ENCODE assay signal across 13 mouse cellular contexts in the genomic region with DNA sequence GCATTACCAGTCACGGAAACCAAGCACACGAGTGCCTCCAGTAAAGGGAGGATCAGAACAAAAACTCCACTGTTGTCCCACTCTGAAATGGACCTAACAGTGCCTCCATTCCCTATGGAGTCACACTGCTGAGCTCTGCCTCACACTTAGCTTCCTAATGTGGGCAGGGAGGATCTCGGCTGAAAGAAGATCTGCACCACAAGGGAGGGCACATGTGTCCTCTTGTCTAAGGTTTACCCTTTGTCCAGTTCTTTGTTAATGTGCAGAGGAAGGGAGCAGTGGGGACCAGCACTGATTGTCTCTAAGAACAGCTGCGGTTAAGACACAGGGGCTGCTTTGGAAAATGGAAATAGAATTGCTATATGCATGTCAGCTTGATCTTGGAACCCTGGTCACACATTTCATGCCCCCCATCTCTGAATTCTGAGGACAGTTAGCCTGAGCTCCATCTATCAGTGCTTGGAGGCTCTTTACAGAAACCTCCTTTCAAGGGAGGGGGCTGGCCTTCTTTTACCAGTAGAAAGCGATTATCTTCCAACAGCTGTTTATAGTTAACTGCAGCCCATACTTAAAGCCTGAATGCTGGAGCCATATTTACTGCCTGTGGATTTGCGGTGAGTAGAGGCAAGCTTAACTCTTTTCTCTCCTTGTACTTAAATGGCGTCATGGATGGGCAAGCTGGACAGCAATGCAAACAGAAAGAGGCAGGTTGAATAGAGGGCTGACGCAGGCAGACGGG.
DNase-seq lines count a peak whose midpoint lies in the region; ATAC-seq lines count a peak whose summit lies in the region.
"Had no signal": no experiment of that assay in that cellular context is flagged by ENCODE, and none has a peak within 500 bp of the region (broad histone marks: within the 10 kb centered on the region; RNA-seq: fewer than 3 reads in every experiment).

No protein-coding gene starts in this region.

- no peaks in the 10 kb centered on the region for H3K27me3 ChIP-seq in intestine, embryonic 16.5 days (replicated peaks; ENCODE audit: control insufficient read depth, insufficient read depth, low read length)
- H3K27me3 ChIP-seq: liver, embryonic 12.5 days had no signal

- DNase-seq in heart, adult 11 months = peak; percentile 44
- DNase-seq in heart, adult 18-20 months = no peak
- peak; percentile 8 for DNase-seq in brain, adult 2 months (ENCODE audit: low read depth, low spot score)
- peak; percentile 69 for DNase-seq in forelimb bud, embryonic 11.5 days (ENCODE audit: low read depth, low spot score)
- peak; percentile 48 for DNase-seq in mesoderm, embryonic 11.5 days (ENCODE audit: low read depth, low spot score)
- DNase-seq in right cerebral cortex, adult 18-20 months = no peak
- no peak for DNase-seq in adrenal gland, postnatal 10 days
- DNase-seq: gastrocnemius, postnatal 36 days; heart, postnatal 36 days; right cerebral cortex, postnatal 25 days had no signal

- H3K4me2 ChIP-seq in intestine, embryonic 16.5 days (ENCODE audit: low read depth, low read length) = no peak overlapping the region
- H3K4me2 ChIP-seq: liver, embryonic 12.5 days had no signal

- no peak for ATAC-seq in intestine, embryonic 16.5 days
- ATAC-seq: liver, embryonic 12.5 days had no signal

- H3K4me3 ChIP-seq in intestine, embryonic 16.5 days (ENCODE audit: low read length) = no peak overlapping the region
- H3K4me3 ChIP-seq: layer of hippocampus, adult 2 months; liver, embryonic 12.5 days had no signal

- H3K9ac ChIP-seq in intestine, embryonic 16.5 days (ENCODE audit: low read depth, low read length) = no peak overlapping the region
- H3K9ac ChIP-seq: liver, embryonic 12.5 days had no signal

- peaks cover 6% of the 10 kb centered on the region for H3K4me1 ChIP-seq in intestine, embryonic 16.5 days (ENCODE audit: control insufficient read depth, insufficient read depth, low read length)
- H3K4me1 ChIP-seq: liver, embryonic 12.5 days had no signal

- H3K9me3 ChIP-seq in intestine, embryonic 16.5 days (ENCODE audit: control insufficient read depth, low read length) = no peaks in the 10 kb centered on the region
- H3K9me3 ChIP-seq: liver, embryonic 12.5 days had no signal

- no peaks in the 10 kb centered on the region for H3K36me3 ChIP-seq in intestine, embryonic 16.5 days (ENCODE audit: control insufficient read depth, insufficient read depth, low read length)
- H3K36me3 ChIP-seq: liver, embryonic 12.5 days had no signal

- no peak overlapping the region for H3K27ac ChIP-seq in intestine, embryonic 16.5 days (ENCODE audit: low read length)
- H3K27ac ChIP-seq: layer of hippocampus, adult 2 months; liver, embryonic 12.5 days had no signal

- 63% methylated on average over 9 of the region's 9 CpGs for WGBS in intestine, embryonic 16.5 days

Comparison
In these comparisons a context has a peak if more than half of its experiments do, and no peak if none do; other contexts are left out.
1. DNase-seq: peak in heart, adult 11 months (single experiment), brain, adult 2 months (single experiment), forelimb bud, embryonic 11.5 days (single experiment) and mesoderm, embryonic 11.5 days (single experiment); none in heart, adult 18-20 months (0 of 2), right cerebral cortex, adult 18-20 months (single experiment) and adrenal gland, postnatal 10 days (single experiment).